Comparison of ENCODE assay signal across 8 mouse cellular contexts in genomic region chr5:118381294-118381675, GRCm38 (mm10).
DNase-seq lines count a peak whose midpoint lies in the region; ATAC-seq and TF ChIP-seq lines count a peak whose summit lies in the region.

No protein-coding gene starts in this region.

- 0% methylated on average over 12 of the region's 12 CpGs for WGBS in forebrain, postnatal 0 days
- WGBS in macrophage (ENCODE audit: missing documents): under 1% methylated on average over 12 of the region's 12 CpGs

- H3K9me3 ChIP-seq in MEL (replicated peaks; ENCODE audit: insufficient read depth, low read length): no peaks in the 10 kb centered on the region
- H3K9me3 ChIP-seq in forebrain, postnatal 0 days (ENCODE audit: low read length): no peaks in the 10 kb centered on the region

- H3K79me2 ChIP-seq in MEL (ENCODE audit: control insufficient read depth, insufficient read depth, low read length, poor library complexity) (no peaks in the 10 kb centered on the region), macrophage (ENCODE audit: inconsistent target) (no peaks in the 10 kb centered on the region)

- H3K4me3 ChIP-seq in MEL (ENCODE audit: control insufficient read depth in 1 of 2, insufficient read depth in 1 of 2, low read depth in 2 of 2, low read length in 2 of 2) (peak overlapping the region; percentile 68 to 91), macrophage (ENCODE audit: inconsistent target) (peak overlapping the region; percentile 53)
- H3K4me3 ChIP-seq in forebrain, postnatal 0 days (ENCODE audit: low read depth, low read length): peak overlapping the region; percentile 46

- peak overlapping the region; percentile 36; the same call in 1 of the 2 replicates for H3K9ac ChIP-seq in MEL (ENCODE audit: control insufficient read depth, low read depth, low read length, poor library complexity, severe bottlenecking)
- H3K9ac ChIP-seq in forebrain, postnatal 0 days: peak overlapping the region; percentile 57

- TF ChIP-seq POLR2A in MEL (IDR thresholded peaks at IDR 0.05; ENCODE audit: control insufficient read depth in 1 of 2, insufficient read depth in 1 of 2, low read depth in 1 of 2, low read length in 2 of 2, poor library complexity in 1 of 2): no peak

- peak overlapping the region; percentile 65 for H3K4me2 ChIP-seq in forebrain, postnatal 0 days (ENCODE audit: low read depth)

- H3K27me3 ChIP-seq in MEL (ENCODE audit: control insufficient read depth in 1 of 2, insufficient read depth in 2 of 2, low read length in 2 of 2): no peaks in the 10 kb centered on the region
- no peaks in the 10 kb centered on the region for H3K27me3 ChIP-seq in forebrain, postnatal 0 days (ENCODE audit: insufficient read depth, low read length)

- H3K27ac ChIP-seq in MEL (ENCODE audit: control insufficient read depth, low read depth, low read length): no peak overlapping the region
- H3K27ac ChIP-seq in forebrain, postnatal 0 days (ENCODE audit: low read depth, low read length): peak overlapping the region; percentile 86
- peak overlapping the region; percentile 89 for H3K27ac ChIP-seq in macrophage

- TF ChIP-seq CTCF in MEL (IDR thresholded peaks at IDR 0.05 in 2 of 3, conservative IDR thresholded peaks at IDR 0.05 in 1 of 3; ENCODE audit: control insufficient read depth in 1 of 3, insufficient read depth in 1 of 3, low read depth in 2 of 3, low read length in 3 of 3, poor library complexity in 1 of 3, severe bottlenecking in 1 of 3): no peak
- no peak for TF ChIP-seq CTCF in forebrain, postnatal 0 days (IDR thresholded peaks at IDR 0.05; ENCODE audit: low read depth)

- 0 out of 4 replicates have a peak, but pooled peaks cover 0 to 3% of the 10 kb centered on the region in 2 experiments for H3K4me1 ChIP-seq in MEL (ENCODE audit: control insufficient read depth in 1 of 2, insufficient read depth in 2 of 2, low read length in 2 of 2)
- peaks cover 17% of the 10 kb centered on the region; the same call in 1 of the 2 replicates for H3K4me1 ChIP-seq in forebrain, postnatal 0 days (ENCODE audit: insufficient read depth)

- no peaks in the 10 kb centered on the region for H3K36me3 ChIP-seq in MEL (ENCODE audit: control insufficient read depth in 1 of 2, insufficient read depth in 2 of 2, low read length in 2 of 2)
- H3K36me3 ChIP-seq in forebrain, postnatal 0 days (ENCODE audit: insufficient read depth): no peaks in the 10 kb centered on the region
- H3K36me3 ChIP-seq in macrophage (ENCODE audit: inconsistent target): no peaks in the 10 kb centered on the region

- TF ChIP-seq RAD21 in MEL (IDR thresholded peaks at IDR 0.05; ENCODE audit: low read depth, low read length): no peak

- no peak for TF ChIP-seq EP300 in MEL (IDR thresholded peaks at IDR 0.05; ENCODE audit: low read depth in 1 of 2, low read length in 2 of 2)

- DNase-seq in MEL (ENCODE audit: low read depth, low spot score): peak; percentile 73
- peak; percentile 55 for DNase-seq in c-Kit-positive CD71-positive TER-119-positive erythroid progenitor cells, embryonic 14.5 days (ENCODE audit: low spot score)
- peak; percentile 79 for DNase-seq in forebrain, postnatal 0 days
- peak; percentile 24 to 27 for DNase-seq in layer of hippocampus, postnatal 25 days (ENCODE audit: extremely low spot score in 1 of 2, low spot score in 1 of 2)
- peak; percentile 79 for DNase-seq in retina, postnatal 1 day
- peak; percentile 70 for DNase-seq in urinary bladder, postnatal 25 days (ENCODE audit: low spot score)

- ATAC-seq in forebrain, postnatal 0 days: peak; percentile 80
- ATAC-seq in hematopoietic stem cell, adult 5-6 weeks (replicated peaks in 1 of 2; ENCODE audit: insufficient read depth in 1 of 2, low FRiP score in 2 of 2, low TSS enrichment in 1 of 2, low read depth in 1 of 2, poor library complexity in 2 of 2, severe bottlenecking in 2 of 2): peak; percentile 55 to 77; a peak in 3 of 4 replicates

TF ChIP-seq in MEL, 35 proteins besides CTCF, POLR2A, EP300 and RAD21:
- TF ChIP-seq CHD2 (IDR thresholded peaks at IDR 0.05; ENCODE audit: low read length): no peak
- 0 out of 2 replicates have a peak, but pooled peaks have one; percentile 5 for TF ChIP-seq SMC3 (IDR thresholded peaks at IDR 0.05; ENCODE audit: low read depth, low read length)
- no peak for TF ChIP-seq NELFE (IDR thresholded peaks at IDR 0.05; ENCODE audit: low read depth, low read length)
TF ChIP-seq in MEL: peak in this region for 1.

Comparison
In these comparisons a context has a peak if more than half of its experiments do, and no peak if none do; other contexts are left out.
1. DNase-seq: peak in every context shown above with its lines; median percentile 79 in forebrain, postnatal 0 days; 79 in retina, postnatal 1 day; 73 in MEL; 70 in urinary bladder, postnatal 25 days; 55 in c-Kit-positive CD71-positive TER-119-positive erythroid progenitor cells, embryonic 14.5 days; 26 in layer of hippocampus, postnatal 25 days.